Mouse (Mus musculus): ENCODE data around the gene Hoxb2. TPM values are rescaled to one million over a fixed set of nuclear protein-coding genes. Genes with fewer than 3 reads are reported as not detected.

Hoxb2 gene
- polyA plus RNA-seq, 1 experiment from 2014 or later = 4.4 TPM

DNA sequence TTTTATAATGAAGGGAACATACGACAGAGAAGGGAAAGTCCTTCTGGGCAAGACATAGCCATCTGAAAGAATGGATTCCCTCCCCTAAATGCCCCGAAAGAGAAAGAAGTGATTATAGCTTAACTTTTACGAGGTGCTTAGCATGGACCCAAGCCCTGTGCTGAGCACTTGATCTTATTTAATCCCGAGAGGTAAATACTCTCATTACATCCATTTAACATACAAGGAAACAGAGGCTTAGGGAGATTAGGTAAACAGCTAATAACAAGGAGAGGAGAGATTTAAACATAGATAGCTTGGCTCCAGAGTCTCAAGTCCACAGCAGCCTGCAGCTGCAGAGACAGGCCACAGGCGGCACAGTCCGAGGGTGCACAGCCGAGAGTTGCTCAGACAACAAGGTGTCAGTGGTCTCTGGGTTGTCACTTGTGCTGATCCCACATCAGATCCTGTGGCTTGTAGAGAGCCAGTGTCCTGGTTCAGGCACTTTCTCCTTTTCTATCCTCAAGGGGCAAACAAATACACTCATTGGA, 47.5 kb downstream of the Hoxb2 start:
- no peaks in the 10 kb centered on the region for H3K36me3 ChIP-seq
- no peak overlapping the region for H3K4me3 ChIP-seq
- 48% methylated on average over 7 of the region's 7 CpGs for WGBS (ENCODE audit: insufficient replicate concordance)
- no peak for ATAC-seq
- no peaks in the 10 kb centered on the region for H3K9me3 ChIP-seq (replicated peaks)
- peaks cover 5% of the 10 kb centered on the region; the same call in 1 of the 2 replicates for H3K4me1 ChIP-seq
- no peak overlapping the region for H3K4me2 ChIP-seq
- no peak overlapping the region for H3K27ac ChIP-seq
- H3K9ac ChIP-seq = no peak overlapping the region
- H3K27me3 ChIP-seq (replicated peaks) = peaks cover 39% of the 10 kb centered on the region

DNA sequence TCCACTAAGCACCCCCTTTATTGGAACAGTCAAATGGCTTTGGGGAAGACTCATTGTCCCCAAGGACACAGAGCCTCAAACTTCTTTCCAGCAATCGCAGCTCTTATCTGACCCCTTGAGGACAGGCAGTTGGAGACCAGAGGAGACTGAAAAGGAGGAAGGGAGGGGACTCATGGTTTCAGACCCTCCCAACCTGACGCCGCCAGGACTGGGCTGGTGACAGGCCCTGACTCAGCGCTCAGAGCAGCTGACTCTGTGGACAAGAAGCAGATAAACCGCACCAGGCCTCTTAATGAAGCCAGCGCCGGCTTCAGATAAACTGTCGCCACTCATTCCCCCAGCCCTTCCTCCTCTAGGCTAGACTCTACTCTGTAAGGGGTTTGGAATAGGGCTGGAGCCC, 49.6 kb downstream of the Hoxb2 start:
- Histone ChIP-seq H3K4me1 (peaks cover 12% of the 10 kb centered on the region; the same call in 1 of the 2 replicates), H3K27ac (no peak overlapping the region), H3K9me3 (replicated peaks) (no peaks in the 10 kb centered on the region), H3K4me3 (no peak overlapping the region), H3K36me3 (no peaks in the 10 kb centered on the region), H3K4me2 (no peak overlapping the region), H3K9ac (no peak overlapping the region), H3K27me3 (replicated peaks) (peaks cover 55% of the 10 kb centered on the region)
- ATAC-seq = no peak
- 3% methylated on average over 8 of the region's 8 CpGs for WGBS (ENCODE audit: insufficient replicate concordance)

MicroRNA genes within 50 kb of the gene (microRNA counts, 519-probe panel; counts per million panel counts)
- 4,184 counts per million, percentile 79 among the panel's probes with 10 or more counts for microRNA mmu-miR-10a

Small RNA genes lying within 50 kb of the gene (microRNA-seq; reads per million reads assigned to microRNA genes)
- 12,246 reads per million, percentile 94 among the genes with 10 or more reads in this experiment for gene Mir10a

Other genes with a start within 250 kb of the Hoxb2 start
- gene Calcoco2, start 238.6 kb upstream of the Hoxb2 start, polyA plus RNA-seq (2016; fragmentation: Nextera tagmentation; extraction: Ambion mirVana) = not detected in 2 replicates
- gene Ttll6, start 216.7 kb upstream of the Hoxb2 start, polyA plus RNA-seq (2016; fragmentation: Nextera tagmentation; extraction: Ambion mirVana) = not detected in 2 replicates
- not detected in 2 replicates for gene Hoxb13, start 156.2 kb upstream of the Hoxb2 start, polyA plus RNA-seq (2016; fragmentation: Nextera tagmentation; extraction: Ambion mirVana)
- not detected in 2 replicates for gene Hoxb9, start 79.1 kb upstream of the Hoxb2 start, polyA plus RNA-seq (2016; fragmentation: Nextera tagmentation; extraction: Ambion mirVana)
- gene Hoxb8, start 68.6 kb upstream of the Hoxb2 start, polyA plus RNA-seq (2016; fragmentation: Nextera tagmentation; extraction: Ambion mirVana) = not detected in 2 replicates
- 0.18 and 0.37 TPM in 2 replicates for gene Hoxb7, start 63.9 kb upstream of the Hoxb2 start, polyA plus RNA-seq (2016; fragmentation: Nextera tagmentation; extraction: Ambion mirVana)
- gene Hoxb6, start 58.0 kb upstream of the Hoxb2 start, polyA plus RNA-seq (2016; fragmentation: Nextera tagmentation; extraction: Ambion mirVana) = 0.30 TPM in 2 replicates
- 1.3 and 1.5 TPM in 2 replicates for gene Hoxb5, start 47.2 kb upstream of the Hoxb2 start, polyA plus RNA-seq (2016; fragmentation: Nextera tagmentation; extraction: Ambion mirVana)
- 0.62 and 0.66 TPM in 2 replicates for gene Hoxb4, start 32.3 kb upstream of the Hoxb2 start, polyA plus RNA-seq (2016; fragmentation: Nextera tagmentation; extraction: Ambion mirVana)
- 0.31 and 0.36 TPM in 2 replicates for gene Hoxb3, start 27.2 kb upstream of the Hoxb2 start, polyA plus RNA-seq (2016; fragmentation: Nextera tagmentation; extraction: Ambion mirVana)
- gene Hoxb1, start 15.2 kb downstream of the Hoxb2 start, polyA plus RNA-seq (2016; fragmentation: Nextera tagmentation; extraction: Ambion mirVana) = 0.14 and 0.22 TPM in 2 replicates
- gene Skap1, start 114.1 kb downstream of the Hoxb2 start, polyA plus RNA-seq (2016; fragmentation: Nextera tagmentation; extraction: Ambion mirVana) = 0.14 and 0.51 TPM in 2 replicates